Mouse (Mus musculus): Measurements from ENCODE around the gene Pros1. TPM values are rescaled to one million over a fixed set of nuclear protein-coding genes. Genes with fewer than 3 reads are reported as not detected.

The Pros1 gene
- polyA plus RNA-seq, 1 experiment from 2014 or later = 16.9 TPM

DNA sequence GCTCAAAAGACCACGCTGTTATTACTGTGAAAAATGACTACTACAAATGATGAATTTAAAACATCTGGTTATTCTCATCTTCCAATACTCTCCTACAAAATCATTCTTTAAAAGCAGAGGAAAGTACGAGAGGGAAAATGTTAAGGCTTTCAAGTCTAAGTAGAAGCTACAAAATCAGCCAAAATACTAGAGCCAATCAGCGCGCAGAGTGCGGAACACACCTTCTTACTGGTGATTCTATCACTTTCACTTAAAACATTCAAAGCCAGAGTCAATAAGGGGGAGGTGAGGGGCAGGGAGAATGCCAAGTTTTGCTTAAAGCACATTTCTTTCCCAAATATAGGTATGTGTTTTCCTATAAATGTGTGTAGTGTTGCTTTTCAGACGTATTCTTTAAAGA is 8.8 kb upstream of the Pros1 start:
- no peaks in the 10 kb centered on the region for H3K36me3 ChIP-seq (replicated peaks)
- DNase-seq (ENCODE audit: low spot score) = no peak
- no peaks in the 10 kb centered on the region for H3K27me3 ChIP-seq (replicated peaks; ENCODE audit: low read depth, poor library complexity, severe bottlenecking)
- no peak overlapping the region for H3K27ac ChIP-seq (replicated peaks)
- H3K4me3 ChIP-seq = no peak overlapping the region
- 91% methylated on average over 6 of the region's 6 CpGs for WGBS
- H3K9me3 ChIP-seq = no peaks in the 10 kb centered on the region
- peaks cover 14% of the 10 kb centered on the region for H3K4me1 ChIP-seq

DNA sequence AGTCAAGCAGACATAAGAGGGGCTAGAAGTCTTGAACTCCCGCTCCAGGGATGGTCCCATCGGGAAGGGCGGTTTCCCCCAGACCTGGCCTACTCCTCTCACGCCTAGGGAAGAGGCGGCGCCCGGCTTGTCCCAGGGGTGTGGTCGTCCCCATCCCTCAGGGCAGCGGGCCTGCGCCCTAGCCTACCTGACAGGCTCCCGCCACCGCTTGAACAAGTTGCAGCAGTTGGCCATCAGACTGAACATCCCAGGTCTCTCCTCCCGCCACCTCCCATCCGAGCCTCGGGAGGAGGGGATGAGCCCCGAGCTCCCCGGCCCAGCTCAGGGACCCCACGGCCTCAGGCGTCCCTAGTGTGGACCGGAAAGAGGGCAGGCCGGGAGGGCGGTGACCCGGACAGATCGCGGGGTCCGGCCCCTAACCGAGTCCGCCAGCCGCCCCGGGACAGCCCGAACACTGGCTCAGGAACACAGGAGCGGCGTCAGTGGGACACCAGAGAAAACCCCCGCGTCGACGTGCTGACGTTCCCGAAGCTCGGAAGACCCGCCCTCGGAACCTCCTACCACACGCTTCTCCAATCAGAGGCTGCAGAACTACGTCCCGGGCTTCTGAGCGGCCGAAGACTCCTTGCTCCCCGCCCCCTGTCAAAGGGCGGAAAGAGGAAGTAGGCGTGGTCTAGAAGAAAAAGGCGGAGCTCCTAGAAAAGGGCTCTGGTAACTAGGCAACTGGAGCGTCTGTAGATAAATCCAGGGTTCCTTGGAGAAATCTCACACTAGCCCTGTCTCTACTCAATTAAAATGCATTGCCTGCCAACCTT is 7.4 kb upstream of the Pros1 start, which contains the start of gene Arl13b:
TSS of gene Arl13b (minus strand) at position 543 of the 815 bp plus-strand sequence.
- Histone ChIP-seq H3K9me3 (no peaks in the 10 kb centered on the region), H3K36me3 (replicated peaks) (no peaks in the 10 kb centered on the region), H3K4me1 (peaks cover 14% of the 10 kb centered on the region), H3K27me3 (replicated peaks; ENCODE audit: low read depth, poor library complexity, severe bottlenecking) (no peaks in the 10 kb centered on the region), H3K4me3 (peak within 1 kb of the TSS; percentile 94), H3K27ac (replicated peaks) (peak within 1 kb of the TSS; percentile 89)
- under 1% methylated on average over 52 of the region's 52 CpGs for WGBS
- DNase-seq (ENCODE audit: low spot score) = peak; percentile 96

DNA sequence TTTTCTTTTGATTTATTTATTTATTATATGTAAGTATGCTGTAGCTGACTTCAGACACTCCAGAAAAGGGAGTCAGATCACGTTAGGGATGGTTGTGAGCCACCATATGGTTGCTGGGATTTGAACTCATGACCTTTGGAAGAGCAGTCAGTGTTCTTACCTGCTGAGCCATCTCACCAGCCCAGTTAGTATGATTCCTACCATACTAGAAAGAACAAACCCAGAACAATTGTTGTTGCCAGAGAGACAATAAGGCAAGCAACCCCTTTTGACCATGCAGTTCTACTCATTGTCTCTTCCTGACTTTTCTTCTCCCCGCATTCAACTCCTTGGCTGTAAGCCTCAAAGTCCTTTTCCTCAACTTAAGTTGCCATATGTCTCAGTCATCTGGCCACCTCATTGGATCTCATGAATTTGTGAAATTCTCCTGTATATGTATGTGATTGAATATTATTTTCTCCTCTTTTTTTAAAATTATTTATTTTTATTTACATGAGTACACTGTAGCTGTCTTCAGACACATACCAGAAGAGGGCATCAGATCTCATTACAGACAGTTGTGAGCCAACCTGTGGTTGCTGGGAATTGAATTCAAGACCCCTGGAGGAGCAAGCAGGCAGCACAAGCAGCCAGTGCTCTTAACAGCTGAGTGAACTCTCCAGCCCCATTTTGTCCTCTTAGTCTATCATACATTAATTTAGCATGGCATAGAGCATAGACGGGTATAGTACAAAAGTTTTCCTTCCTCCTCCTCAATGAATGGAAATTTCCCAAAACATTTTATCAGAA is 1.4 kb upstream of the Pros1 start:
- no peak overlapping the region for H3K27ac ChIP-seq (replicated peaks)
- no peak overlapping the region for H3K4me3 ChIP-seq
- H3K4me1 ChIP-seq = peaks cover 13% of the 10 kb centered on the region
- peak; percentile 12 for DNase-seq (ENCODE audit: low spot score)
- H3K36me3 ChIP-seq (replicated peaks) = no peaks in the 10 kb centered on the region
- 82% methylated on average over 3 of the region's 3 CpGs for WGBS
- no peaks in the 10 kb centered on the region for H3K9me3 ChIP-seq
- no peaks in the 10 kb centered on the region for H3K27me3 ChIP-seq (replicated peaks; ENCODE audit: low read depth, poor library complexity, severe bottlenecking)

DNA sequence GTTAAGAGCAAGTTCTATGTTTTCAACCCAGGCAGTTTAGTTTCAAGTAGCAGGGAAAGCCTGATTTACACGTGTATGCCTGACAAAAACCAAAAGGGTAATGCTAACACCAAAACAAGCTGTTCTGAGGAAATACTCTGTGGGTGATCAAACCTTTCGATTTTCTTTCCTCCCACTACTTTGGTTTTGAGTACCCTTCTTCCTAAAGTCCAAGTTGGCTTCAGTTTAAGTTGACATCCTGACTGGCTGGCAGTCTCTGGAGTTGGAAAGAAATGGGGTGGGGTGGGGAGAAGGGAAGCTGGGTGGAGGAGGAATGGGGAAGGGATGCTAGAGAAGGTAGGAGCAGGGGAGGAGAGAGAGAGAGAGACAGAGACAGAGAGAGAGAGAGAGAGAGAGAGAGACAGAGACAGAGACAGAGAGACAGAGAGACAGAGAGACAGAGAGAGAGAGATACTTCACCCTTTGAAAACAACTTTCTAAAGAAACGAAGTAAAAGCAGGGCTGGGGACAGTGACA is 438 bp upstream of the Pros1 start:
- 16% methylated on average over 3 of the region's 3 CpGs for WGBS
- H3K9me3 ChIP-seq = no peaks in the 10 kb centered on the region
- H3K27me3 ChIP-seq (replicated peaks; ENCODE audit: low read depth, poor library complexity, severe bottlenecking) = no peaks in the 10 kb centered on the region
- H3K27ac ChIP-seq (replicated peaks) = peak overlapping the region; percentile 91
- H3K4me1 ChIP-seq = peaks cover 13% of the 10 kb centered on the region
- no peaks in the 10 kb centered on the region for H3K36me3 ChIP-seq (replicated peaks)
- DNase-seq (ENCODE audit: low spot score) = peak; percentile 21
- peak overlapping the region; percentile 69 for H3K4me3 ChIP-seq

DNA sequence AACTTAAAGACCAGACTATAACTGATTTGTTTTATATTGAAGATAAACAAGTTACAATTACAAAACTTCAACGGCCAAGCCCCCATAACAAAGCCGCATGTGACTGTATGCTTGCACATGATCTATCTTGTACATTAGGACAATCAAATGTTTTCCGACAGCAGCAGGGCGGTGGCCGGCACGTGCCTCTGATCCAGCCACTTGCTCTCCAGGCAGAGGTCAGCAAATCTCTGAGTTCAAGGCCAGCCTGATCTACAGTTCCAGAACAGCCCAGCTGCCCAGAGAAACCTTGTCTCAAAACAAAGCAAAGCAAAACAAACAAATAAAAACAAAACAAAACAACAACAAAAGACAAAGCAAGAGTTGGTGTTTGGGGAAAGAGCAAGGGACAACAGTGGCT is 1.3 kb downstream of the Pros1 start:
- WGBS = 81% methylated on average over 6 of the region's 6 CpGs
- Histone ChIP-seq H3K27ac (replicated peaks) (no peak overlapping the region), H3K27me3 (replicated peaks; ENCODE audit: low read depth, poor library complexity, severe bottlenecking) (no peaks in the 10 kb centered on the region), H3K9me3 (no peaks in the 10 kb centered on the region), H3K4me1 (peaks cover 13% of the 10 kb centered on the region), H3K4me3 (peak overlapping the region; percentile 69; the same call in 1 of the 2 replicates), H3K36me3 (replicated peaks) (no peaks in the 10 kb centered on the region)
- no peak for DNase-seq (ENCODE audit: low spot score)

DNA sequence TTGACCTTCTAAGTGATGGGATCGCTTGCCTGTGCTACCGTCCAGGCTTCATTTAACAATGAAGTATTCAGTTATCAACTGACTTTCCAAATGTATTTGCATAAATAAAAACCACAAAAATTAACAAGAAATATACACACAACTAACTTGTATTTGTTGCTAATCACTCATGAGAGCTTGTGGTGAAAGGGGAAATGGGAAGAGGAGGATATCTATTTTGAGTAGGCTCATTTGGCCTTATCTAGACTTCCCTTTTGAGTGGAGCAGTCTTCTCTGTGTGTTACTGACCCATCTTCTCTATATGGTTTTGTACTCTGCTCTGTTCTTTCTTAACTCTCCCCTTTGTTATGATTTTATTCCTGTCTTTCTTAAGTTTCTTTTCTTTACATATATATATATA is 2.2 kb downstream of the Pros1 start:
- 82% methylated on average over 2 of the region's 2 CpGs for WGBS
- H3K4me1 ChIP-seq = peaks cover 13% of the 10 kb centered on the region
- no peak overlapping the region for H3K27ac ChIP-seq (replicated peaks)
- H3K36me3 ChIP-seq (replicated peaks) = no peaks in the 10 kb centered on the region
- no peaks in the 10 kb centered on the region for H3K9me3 ChIP-seq
- H3K4me3 ChIP-seq = no peak overlapping the region
- no peaks in the 10 kb centered on the region for H3K27me3 ChIP-seq (replicated peaks; ENCODE audit: low read depth, poor library complexity, severe bottlenecking)
- no peak for DNase-seq (ENCODE audit: low spot score)

DNA sequence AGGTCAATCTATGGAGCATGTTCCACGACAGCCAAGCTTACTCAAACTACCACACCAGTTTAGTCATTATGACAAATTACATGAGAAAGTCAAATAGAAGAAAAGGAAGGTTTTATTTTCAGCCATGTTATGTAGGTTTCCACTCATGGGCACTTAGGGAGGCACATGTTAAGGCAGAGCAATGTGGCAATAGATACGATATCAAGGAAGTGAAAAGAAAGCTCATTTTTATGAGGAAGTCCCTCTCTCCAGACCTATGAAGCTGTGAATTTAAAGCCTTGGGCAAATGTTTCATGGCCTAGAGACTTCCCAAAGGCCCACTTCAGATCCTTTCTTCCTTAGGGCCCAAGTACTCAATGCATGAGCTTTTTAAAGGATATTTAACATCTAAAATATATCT is 3.4 kb downstream of the Pros1 start:
- Histone ChIP-seq H3K4me3 (no peak overlapping the region), H3K4me1 (peaks cover 13% of the 10 kb centered on the region), H3K36me3 (replicated peaks) (no peaks in the 10 kb centered on the region), H3K9me3 (no peaks in the 10 kb centered on the region), H3K27me3 (replicated peaks; ENCODE audit: low read depth, poor library complexity, severe bottlenecking) (no peaks in the 10 kb centered on the region), H3K27ac (replicated peaks) (no peak overlapping the region)
- WGBS = 91% methylated on average over 2 of the region's 2 CpGs
- no peak for DNase-seq (ENCODE audit: low spot score)

DNA sequence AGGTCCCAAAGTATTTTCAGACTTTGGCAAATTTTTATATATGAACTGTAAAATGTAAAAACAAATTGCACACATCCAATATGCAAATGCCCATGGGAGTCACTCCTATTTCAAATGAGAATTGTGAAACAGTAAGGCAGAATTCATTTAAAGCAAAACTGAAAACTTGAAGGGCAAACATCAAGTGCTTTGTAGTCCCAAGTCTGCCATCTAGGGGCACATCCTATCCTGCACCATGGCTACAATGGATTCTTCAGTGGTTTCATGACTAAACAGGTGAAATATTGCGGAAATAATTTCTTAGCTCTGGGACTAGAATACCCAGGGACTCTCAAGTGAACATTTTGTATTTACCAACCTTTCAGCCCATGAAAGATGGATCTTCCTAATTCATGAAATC is 3.9 kb downstream of the Pros1 start:
- no peak overlapping the region for H3K27ac ChIP-seq (replicated peaks)
- peaks cover 13% of the 10 kb centered on the region for H3K4me1 ChIP-seq
- DNase-seq (ENCODE audit: low spot score) = no peak
- H3K36me3 ChIP-seq (replicated peaks) = no peaks in the 10 kb centered on the region
- 92% methylated on average over 1 of the region's 1 CpGs for WGBS
- H3K4me3 ChIP-seq = no peak overlapping the region
- H3K9me3 ChIP-seq = no peaks in the 10 kb centered on the region
- H3K27me3 ChIP-seq (replicated peaks; ENCODE audit: low read depth, poor library complexity, severe bottlenecking) = no peaks in the 10 kb centered on the region

DNA sequence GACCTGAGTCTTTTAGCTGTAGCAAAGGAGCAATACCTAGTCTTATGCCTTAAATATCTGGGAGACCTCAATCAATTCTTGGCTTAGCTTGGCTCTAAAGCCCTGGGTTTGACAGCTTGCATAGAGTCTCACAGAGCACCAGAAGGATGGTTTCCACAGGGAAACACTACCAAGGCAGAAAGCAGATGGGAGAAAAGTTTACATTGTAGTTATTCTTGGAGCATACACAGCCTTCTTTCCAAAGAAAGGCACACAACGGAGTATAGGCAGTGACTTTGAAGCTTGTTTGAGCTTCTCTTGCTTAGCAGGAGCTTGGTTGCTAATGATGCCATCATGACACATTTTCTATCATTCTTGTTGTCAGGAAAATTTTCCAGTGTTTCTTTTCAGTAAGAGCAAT is 6.0 kb downstream of the Pros1 start:
- H3K27ac ChIP-seq (replicated peaks) = no peak overlapping the region
- H3K4me1 ChIP-seq = 0 out of 2 replicates have a peak, but pooled peaks cover 5% of the 10 kb centered on the region
- H3K4me3 ChIP-seq = no peak overlapping the region
- no peaks in the 10 kb centered on the region for H3K9me3 ChIP-seq
- no peaks in the 10 kb centered on the region for H3K36me3 ChIP-seq (replicated peaks)
- 97% methylated on average over 1 of the region's 1 CpGs for WGBS
- no peaks in the 10 kb centered on the region for H3K27me3 ChIP-seq (replicated peaks; ENCODE audit: low read depth, poor library complexity, severe bottlenecking)
- no peak for DNase-seq (ENCODE audit: low spot score)

DNA sequence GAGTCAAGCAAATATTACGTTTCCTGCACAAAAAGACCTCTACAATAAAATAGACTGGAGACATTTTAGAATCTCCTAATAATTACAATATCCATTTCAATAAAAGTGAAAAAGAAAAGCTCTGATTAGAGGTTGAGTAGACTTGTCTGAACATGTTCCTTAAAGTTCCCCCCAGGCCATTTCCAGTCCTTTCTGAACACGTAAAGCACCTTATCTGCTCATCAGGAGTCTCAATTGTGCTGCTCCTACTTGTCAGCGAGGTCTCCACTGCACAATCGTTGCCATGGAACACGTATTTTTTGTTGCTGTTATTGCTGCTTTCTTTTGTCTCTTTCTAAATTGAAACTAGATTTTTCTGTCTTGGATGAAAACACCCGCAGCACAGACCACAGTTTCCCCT is 7.3 kb downstream of the Pros1 start:
- Histone ChIP-seq H3K27ac (replicated peaks) (no peak overlapping the region), H3K36me3 (replicated peaks) (no peaks in the 10 kb centered on the region), H3K27me3 (replicated peaks; ENCODE audit: low read depth, poor library complexity, severe bottlenecking) (no peaks in the 10 kb centered on the region), H3K4me1 (no peaks in the 10 kb centered on the region), H3K4me3 (no peak overlapping the region), H3K9me3 (no peaks in the 10 kb centered on the region)
- WGBS = 71% methylated on average over 6 of the region's 6 CpGs
- DNase-seq (ENCODE audit: low spot score) = no peak

DNA sequence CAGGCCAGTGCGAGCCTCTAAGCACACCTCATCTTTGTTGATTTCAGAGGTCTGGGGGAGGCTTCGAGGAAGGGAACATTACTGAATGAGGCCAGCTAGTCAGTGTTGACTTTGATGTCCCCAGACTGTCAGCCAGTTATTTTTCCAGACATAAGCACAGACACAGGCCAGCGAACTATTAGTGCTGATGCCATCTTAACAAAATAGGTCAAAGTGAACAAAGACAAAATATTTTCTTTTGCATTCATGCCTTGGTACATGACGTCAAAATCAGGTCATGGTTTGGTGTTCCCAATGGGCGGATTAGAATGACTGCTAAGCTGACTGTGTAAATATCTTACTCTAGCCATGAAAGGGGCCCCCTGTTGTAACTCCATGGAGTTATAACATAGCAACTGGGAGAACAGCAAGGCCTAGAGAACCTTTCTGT is 18.6 kb downstream of the Pros1 start:
- no peak for DNase-seq (ENCODE audit: low spot score)
- H3K9me3 ChIP-seq = no peaks in the 10 kb centered on the region; the same call in 1 of the 2 replicates
- H3K36me3 ChIP-seq (replicated peaks) = no peaks in the 10 kb centered on the region
- H3K27ac ChIP-seq (replicated peaks) = no peak overlapping the region
- no peaks in the 10 kb centered on the region for H3K27me3 ChIP-seq (replicated peaks; ENCODE audit: low read depth, poor library complexity, severe bottlenecking)
- peaks cover 6% of the 10 kb centered on the region; the same call in 1 of the 2 replicates for H3K4me1 ChIP-seq
- WGBS = 72% methylated on average over 5 of the region's 5 CpGs
- no peak overlapping the region for H3K4me3 ChIP-seq

DNA sequence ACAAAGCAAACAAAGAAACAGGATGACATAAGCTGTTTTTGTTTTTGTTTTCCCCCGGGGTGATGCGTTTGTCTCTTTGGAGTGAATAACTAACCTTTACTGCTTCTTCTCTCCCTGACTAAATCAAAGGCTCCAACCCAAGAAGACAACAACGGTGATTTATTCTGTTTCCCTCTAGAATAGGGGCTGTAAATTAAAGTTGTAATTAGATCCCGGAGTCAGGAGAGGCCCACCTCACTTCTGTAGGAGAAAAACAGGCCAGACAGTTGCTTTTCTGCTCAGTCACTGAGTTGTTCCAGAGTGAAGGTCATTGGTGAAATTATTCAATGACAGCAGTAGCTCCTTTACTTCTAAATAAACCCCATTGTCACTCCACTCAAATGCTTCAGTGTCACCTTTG is 19.1 kb downstream of the Pros1 start:
- H3K4me3 ChIP-seq = no peak overlapping the region
- H3K27ac ChIP-seq (replicated peaks) = no peak overlapping the region
- no peaks in the 10 kb centered on the region for H3K36me3 ChIP-seq (replicated peaks)
- H3K27me3 ChIP-seq (replicated peaks; ENCODE audit: low read depth, poor library complexity, severe bottlenecking) = no peaks in the 10 kb centered on the region
- DNase-seq (ENCODE audit: low spot score) = no peak
- WGBS = 67% methylated on average over 4 of the region's 4 CpGs
- H3K4me1 ChIP-seq = peaks cover 6% of the 10 kb centered on the region; the same call in 1 of the 2 replicates
- no peaks in the 10 kb centered on the region; the same call in 1 of the 2 replicates for H3K9me3 ChIP-seq
